Mouse (Mus musculus) neutrophil, adult 5-6 weeks (primary cell): Measurements from ENCODE around the gene Pla2g12a. TPM values are rescaled to one million over a fixed set of nuclear protein-coding genes. Genes with fewer than 3 reads are reported as not detected.

Source experiments
- ATAC-seq: fragments of 151-379, 151-347 bp; 2 replicates; pipeline ENCODE4 v1.8.0; 2017; ENCODE audit warnings: mild to moderate bottlenecking, moderate TSS enrichment; ENCODE audit not compliant: insufficient number of reproducible peaks, poor library complexity, low FRiP score, severe bottlenecking; ENCODE audit errors: extremely low read depth
- total RNA-seq: library from RNA; stranded (forward); fragments of 200-1000 nt; gene quantifications from 2 replicates; pipeline ENCODE4 v1.2.3, GENCODE M21; 2017

Pla2g12a gene
- 7.1 TPM in 2 replicates for total RNA-seq

DNA sequence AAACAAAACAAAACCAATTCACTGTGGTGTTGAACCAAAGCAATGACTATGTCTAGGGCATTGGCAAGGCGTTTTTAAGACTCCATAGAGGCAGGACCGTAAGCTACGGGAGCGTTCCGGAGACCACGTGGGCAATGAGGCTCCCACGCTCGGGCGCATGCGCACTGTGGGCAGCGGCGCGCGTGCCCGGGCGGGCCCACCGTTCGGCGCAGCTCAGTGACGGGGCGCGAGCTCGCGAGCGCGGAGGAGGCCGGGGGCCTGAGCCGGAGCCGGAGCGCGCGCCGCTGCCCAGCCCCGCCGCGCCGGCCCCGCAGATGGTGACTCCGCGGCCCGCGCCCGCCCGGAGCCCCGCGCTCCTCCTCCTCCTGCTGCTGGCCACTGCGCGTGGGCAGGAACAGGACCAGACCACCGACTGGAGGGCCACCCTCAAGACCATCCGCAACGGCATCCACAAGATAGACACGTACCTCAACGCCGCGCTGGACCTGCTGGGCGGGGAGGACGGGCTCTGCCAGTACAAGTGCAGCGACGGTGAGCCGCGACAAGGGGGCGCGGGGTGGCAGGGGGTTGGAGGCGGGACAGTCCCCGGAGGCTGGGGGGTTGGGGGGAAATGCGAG is at the start of gene Pla2g12a:
Gene Pla2g12a (plus strand): TSS at position 202 of the 617 bp plus-strand sequence.
- ATAC-seq: peak; percentile 53

DNA sequence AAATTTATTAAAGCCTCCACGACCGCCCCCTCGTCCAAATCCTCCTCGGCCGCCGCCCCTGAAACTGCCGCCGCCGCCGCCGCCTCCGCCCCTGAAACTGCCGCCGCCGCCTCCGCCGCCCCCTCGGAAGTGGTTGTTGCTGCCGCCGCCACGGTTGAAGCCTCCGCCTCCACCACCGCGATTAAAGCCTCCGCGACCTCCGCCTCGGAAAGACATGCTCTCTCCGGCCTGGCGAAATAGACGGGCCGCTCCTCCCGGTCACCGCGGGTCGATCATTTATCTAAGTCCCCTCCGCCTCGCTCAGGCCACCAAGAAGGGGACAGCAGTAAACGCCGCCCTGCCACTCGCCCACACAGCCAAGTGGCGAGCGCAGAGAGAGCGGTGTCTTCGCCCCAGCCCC is 47.8 kb upstream of the Pla2g12a start:
- no peak for ATAC-seq

DNA sequence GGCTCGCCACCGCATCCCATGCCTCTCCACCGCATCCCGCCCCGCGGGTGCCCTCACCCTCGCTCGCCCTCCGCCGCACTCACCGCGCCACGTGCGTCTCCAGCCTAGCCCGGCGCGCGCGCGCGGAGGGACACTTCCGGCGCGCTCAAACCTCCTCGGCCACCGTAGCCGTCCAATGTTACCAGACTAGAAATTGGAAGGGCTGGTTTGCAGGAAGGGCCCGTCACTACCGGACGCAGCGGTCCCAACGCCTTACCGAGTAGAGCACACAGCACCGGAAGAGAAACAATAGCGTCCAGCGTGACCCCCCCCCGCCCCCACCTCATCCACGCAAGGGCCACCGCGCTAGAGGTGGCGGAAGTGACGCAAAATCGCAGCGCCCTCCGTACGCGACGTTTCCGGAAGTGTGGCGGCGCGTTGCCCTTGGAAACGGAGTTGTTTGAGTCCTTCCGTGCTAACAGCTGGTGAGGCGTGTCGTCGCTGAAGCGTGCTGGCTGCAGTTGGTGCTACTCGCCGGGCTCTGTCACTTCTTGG is 47.3 kb upstream of the Pla2g12a start, which contains the start of gene Gar1:
Gene Gar1 (minus strand): TSS at position 362 of the 534 bp plus-strand sequence.
- peak; percentile 92 for ATAC-seq

DNA sequence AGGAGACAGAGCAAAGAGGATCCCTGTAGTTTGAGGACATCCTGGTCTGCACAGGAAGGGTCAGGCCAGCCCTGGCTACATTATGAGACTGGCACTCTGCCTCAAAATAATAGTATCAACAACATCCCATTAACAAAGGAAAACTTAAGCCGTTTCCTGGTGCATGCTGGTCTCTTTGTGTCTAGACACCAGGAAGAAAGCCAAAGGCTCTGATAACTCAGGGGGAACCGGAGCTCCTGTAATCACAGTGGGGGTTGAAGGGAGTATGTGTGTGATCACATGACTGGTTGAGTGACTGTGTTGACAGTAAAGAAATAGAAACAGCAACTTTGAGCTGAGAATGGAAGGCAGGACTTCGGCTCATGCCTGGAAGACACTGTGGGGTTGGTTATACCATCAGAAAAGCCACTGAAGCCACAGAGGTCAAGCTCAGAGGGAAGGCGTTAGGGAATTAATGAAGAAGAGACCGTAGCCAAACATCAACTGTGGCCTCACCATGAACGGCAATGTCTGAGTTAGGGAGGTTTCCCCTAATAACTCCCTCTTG is 42.9 kb upstream of the Pla2g12a start, which contains the start of gene Cfi:
Gene Cfi (plus strand): TSS at position 497 of the 547 bp plus-strand sequence.
- no peak for ATAC-seq

DNA sequence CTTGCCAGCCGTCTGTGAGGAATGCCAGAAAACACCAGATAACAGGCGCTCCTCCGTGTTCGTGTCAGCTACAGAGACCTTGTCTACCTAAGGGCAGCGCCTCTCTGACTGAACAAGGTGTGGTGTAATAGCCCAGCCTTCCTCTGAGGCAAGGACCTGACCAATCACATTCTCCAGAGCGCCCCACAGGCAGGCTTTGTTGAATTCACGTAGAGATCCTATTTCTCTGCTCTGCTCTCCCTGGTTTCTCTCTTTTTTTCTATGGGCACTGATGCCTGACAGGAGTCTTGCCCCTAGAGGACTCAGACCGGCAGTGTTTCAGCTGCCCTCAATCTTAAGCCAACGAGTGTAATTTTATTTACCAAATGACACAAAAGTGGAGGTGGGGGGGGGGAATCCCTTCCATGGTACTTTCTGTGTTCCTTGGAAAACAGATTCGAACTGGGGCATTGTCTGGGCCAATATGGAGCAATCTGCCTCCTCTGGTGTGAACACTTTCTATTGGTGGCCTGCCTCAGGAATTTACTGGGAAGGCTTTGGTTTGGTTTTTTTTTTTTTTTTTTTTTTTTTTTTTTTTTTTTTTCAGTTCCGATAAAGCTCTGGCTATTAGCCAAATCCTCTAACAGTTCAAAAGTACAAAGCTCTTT is 42.2 kb upstream of the Pla2g12a start:
- no peak; the same call in 1 of the 2 replicates for ATAC-seq

DNA sequence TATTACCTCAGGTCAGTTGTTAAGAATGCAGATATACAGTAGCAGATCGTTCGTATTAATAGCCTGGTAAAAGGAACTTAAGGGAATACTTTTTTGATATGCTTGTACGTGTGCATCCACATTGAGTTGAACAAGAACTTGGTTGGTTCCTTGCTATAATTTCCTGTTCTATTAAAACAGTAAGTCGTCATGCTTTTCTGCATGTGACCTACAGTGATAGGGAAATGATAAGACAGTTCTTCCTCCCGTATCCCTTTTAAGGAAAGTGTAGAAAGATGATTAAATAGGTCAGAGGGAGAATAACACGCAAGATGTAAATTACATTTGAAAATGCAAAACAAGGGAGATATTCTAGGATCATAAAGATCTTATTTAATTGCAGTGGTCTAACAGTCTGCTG is 41.4 kb upstream of the Pla2g12a start:
- no peak for ATAC-seq

DNA sequence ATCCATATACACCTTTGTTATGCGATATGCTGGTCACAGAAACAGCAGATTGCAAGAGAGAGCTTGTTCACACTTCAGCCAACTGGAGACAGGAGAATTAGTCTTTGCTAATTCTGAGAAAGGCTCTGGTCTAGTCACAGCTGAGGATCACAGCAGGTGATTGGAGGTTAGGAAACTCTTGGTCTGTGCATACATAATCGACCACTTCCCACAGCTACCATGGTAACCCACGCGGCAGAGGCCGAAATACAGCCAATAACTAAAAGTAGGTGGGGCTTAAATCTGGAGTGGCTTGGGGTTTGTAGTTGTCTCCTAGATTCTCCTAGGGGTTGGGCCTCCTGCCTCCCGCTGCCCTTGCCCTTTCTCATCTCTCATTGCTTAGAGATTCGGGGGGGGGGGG is 40.4 kb upstream of the Pla2g12a start:
- ATAC-seq: no peak

DNA sequence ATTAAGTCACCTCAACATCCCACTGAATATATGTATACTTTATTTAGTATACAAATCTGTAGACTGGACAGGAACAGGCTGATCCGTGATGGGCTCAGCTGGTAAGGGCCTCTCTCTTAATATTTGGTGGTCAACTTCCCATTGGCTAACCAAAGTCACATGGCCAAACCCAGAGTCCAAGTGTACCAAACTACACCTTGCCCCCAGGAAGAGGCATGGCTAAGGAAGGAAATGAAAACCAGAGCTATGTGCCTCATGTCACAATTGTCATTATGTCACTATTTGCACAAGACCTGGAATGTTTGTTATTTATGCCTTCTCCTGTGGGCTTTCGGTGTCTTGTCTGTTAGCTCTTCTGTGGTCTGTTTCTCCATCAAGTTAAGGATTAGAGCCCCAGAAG is 32.5 kb upstream of the Pla2g12a start:
- no peak for ATAC-seq

DNA sequence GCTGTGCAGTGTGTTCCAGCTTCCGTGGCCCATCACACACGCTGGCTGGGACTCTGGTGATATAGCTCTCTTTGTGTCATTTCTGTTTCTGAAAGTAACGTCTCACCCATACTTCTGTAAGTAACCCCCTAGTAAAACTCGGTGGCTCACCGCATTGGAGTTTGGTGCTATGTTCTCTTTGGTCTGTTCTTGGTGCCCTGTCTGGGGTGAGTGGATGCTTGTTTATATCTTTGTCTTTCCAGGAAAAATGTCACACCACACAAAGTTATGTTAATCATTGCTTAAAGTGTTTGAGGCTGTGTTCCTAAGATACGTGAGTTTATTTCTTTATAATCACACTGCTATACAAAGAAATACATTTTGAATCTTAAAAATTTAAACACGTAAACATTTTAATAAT is 31.6 kb upstream of the Pla2g12a start:
- no peak for ATAC-seq

DNA sequence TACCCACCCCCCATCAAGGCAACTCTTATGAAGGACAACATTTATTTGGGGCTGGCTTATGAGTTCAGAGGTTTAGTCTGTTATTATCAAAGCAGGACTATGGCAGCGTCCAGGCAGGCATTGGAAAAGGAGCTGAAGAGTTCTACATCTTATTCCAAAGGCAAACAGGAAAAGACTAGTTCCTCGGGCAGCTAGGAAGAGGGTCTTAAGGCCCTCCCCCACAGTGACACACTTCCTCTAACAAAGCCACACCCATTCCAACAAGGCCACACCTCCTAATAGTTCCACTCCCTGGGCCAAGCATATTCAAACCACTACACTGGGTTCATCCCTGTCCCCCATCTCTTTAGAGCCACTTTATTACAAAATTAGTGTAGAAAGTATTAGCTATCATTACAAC is 15.8 kb upstream of the Pla2g12a start:
- no peak for ATAC-seq

DNA sequence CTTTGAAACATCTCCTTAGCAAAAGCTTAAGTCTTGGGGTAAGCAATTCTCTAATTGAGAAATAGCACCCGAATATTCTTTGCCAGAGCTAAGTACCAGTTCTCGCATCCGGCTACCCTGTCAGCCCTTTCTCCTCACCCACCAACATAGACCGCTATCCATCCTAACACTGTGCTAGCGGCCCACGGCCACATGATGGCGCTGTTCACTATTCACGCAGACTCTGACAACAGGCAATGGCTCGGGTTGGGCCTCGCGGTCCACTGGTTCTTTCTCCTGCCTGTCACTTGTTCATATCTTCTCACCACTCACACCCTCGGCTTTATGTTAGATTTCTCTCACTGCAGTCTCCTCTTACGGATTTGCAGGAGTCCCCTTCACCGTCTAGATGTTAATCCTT is 14.7 kb upstream of the Pla2g12a start:
- ATAC-seq: peak; percentile 58; the same call in 1 of the 2 replicates

DNA sequence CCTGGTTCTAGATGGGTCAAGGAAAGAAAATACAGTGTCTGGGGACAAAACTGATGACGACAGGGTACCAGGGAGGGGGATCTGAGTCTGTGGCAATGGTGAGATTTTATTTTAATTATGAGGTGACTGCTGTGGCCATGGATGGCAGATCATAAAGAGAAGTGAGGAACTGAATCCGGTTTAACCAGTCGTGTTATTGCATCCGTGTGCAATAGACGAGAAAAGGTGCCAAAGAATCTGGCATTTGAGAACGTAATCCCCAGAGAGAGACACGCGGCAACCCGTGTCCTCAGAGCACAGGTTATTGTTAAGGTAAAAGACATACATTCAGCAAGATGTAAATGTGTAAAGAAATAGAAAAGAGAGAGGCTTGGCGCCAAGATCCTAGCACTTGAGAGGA is 1.1 kb upstream of the Pla2g12a start:
- no peak for ATAC-seq

DNA sequence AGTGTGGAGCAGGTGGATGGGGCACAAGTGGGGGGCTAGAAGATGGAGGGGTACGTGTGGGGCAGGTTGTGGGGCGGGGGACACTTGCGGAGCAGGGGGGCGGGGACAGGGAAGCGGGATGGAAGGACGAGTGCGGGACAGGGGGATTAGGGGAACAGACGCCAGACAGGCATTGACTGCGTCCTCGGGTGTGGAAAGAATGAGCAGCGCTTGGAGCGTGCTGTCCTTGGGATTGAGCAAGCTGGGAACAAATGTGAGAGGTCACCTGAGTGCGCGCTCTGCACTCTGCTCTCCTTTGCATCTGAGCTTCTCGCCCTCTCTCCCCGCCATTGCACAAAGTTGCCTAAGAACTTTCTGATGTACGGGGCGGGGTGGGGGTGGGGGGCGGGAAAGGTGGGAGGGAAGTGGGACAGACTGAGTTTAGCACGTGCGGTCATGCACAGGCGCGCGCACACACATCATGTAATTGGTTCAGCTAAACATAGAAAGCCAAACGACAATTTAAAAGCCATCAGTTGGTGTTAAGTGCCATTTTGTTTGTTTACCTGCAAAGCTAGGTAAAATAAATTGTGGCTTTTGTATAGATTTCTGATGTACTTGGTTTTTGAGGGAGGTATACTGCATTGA is 838 bp downstream of the Pla2g12a start:
- ATAC-seq: 0 out of 2 replicates have a peak, but pooled peaks have one; percentile 27

DNA sequence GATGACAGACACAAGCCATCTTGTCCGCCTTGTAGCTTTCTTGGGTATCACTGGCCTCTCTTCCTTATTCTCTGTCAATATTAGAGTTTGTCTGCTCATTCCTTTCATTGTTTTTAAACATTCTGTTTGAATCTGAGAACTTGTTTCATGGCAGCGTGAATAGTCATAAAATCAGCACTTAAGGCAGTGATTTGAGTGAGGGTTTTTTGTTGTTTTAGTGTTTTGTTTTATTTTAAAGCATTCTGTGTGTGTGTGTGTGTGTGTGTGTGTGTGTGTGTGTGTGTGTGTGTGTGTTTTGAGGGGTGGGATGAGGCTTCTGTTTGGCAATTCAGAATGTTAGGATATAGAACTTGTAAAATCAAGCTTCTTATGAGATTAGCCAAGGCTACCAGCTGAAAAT is 1.5 kb downstream of the Pla2g12a start:
- ATAC-seq: no peak

DNA sequence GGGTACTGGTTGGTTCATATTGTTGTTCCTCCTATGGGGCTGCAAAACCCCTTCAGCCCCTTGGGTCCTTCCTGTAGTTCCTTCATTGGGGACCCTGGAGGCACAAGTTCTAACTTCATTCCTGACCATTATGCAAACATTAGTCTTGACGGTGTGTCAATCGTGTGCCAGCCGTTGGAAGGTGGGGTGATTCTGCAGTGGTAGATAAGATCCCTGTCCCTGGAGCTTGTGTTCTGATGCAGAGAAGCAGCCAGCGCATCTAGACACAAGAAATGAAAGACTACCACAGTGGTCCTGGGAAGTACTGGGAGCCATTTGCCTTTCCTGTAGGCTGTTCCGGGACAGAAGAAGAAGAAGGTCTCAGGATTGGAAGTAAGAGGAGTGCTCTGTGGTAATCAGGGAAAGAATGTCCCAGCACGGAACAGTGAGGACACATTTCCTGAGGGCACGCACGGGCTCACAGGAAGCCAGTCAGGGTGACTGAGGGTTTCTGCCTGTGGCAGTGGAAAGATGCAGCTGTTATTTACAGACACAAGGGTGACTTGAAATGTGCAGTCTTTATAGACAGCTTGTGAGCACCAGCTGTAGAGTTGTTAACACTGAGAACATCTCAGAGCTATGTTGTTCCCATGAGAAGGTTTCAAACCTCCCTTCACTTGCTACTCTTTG is 2.7 kb downstream of the Pla2g12a start:
- ATAC-seq: no peak

DNA sequence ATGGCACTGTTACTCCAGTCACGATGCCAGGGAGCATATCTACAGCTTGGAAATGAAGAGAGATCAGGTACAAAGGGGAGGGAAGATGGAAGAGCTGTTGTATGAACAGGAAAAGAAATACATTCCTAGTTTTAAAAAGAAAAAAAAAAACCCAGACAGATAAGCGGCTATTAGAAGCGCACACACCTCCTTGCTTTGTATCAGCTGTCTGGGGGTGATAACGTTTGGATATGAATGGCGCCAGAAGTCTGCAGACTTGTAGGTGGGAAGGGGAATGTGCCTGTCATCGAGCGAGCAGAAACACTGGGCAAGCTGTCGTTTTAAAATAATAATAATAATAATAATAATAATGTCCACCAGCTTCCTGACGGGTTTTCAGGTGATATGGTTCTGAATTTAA is 7.2 kb downstream of the Pla2g12a start:
- ATAC-seq: no peak

DNA sequence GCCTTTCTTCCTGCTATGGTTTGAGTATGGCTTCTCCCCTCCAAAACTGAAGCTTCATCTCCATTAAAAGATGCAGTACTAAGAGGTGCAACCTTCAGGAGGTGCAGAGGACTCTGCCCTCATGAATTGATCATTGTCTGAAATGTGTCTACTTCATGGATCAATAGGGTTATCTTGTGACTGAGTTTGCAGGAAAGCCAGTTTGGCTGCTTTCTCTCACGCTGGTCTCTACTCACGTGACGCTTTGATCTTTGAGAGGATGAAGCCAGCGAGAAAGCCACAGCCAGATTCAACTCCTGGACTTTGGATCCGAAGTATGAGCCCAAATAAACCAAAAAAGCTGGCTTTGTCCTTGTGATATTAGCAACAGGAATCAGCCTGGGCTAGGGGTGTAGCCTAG is 8.0 kb downstream of the Pla2g12a start:
- ATAC-seq: no peak

DNA sequence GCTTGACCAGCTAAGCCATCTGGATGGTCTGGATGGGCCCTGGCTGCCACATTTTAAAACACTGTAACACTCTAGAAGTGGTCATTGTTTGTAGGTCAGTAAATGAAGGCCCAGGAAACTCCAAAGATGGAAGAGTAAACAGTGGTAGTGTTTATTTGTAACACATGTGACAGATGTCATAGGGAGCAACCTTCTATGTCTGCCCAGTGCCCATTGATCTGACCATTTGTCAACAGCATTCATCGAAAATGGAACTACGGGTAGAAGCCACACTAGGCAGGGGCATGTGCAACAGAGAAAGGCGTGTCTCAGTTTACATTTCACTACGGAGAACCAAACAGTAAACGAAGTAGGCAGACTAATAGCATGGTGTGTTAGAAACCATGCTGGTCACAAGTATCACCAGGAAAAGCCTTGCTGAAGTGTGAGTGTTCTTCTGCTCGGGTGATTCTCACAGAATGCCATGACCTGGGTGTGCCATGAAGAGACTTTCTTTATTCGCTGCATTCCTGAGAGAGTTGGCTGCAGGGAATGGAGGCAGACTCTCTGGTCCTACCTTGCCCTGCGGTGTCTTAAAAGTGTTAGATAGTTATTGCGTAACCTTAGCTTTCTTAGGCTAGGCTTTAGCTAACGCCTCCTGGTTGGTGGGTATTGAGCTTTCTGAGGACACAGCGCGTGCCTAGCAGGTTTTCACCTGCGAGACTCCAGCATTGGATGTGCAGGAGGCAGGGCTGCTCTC is 9.5 kb downstream of the Pla2g12a start:
- ATAC-seq: no peak

DNA sequence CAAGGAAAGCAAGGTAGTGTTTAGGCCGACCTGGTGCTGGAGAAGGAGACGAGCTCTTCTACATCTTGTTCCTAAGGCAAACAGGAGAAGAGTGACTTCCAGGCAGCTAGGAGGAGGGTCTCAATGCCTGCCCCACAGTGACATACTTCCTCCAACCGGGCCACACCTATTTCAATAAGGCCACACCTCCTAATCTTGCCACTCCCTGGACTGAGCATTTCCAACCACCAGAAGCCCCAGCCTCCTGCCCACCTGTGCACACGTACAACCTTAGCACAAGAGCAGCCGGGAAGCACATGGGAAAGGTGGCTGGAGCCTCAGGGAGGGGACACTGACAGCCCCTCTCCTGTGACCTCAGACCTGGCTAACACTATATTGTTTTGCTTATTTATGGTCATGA is 13.6 kb downstream of the Pla2g12a start:
- no peak for ATAC-seq
